Mouse (Mus musculus) right cerebral cortex, postnatal 4 days (tissue): ENCODE measurements around the gene Irf2bp2.

ENCODE experiments used
- DNase-seq: peaks from one replicate; pipeline ENCODE4 v3.0.0-alpha.2; 2022

Irf2bp2 gene

GRCm38 (mm10) chr8:126565231-126565781 lies 28.5 kb downstream of the Irf2bp2 start:
- DNase-seq: no peak

- DNase-seq: no peak
Observed at GRCm38 (mm10) chr8:126564551-126565154, 29.1 kb downstream of the Irf2bp2 start.

GRCm38 (mm10) chr8:126561316-126561841 lies 32.4 kb downstream of the Irf2bp2 start:
- DNase-seq: no peak

- DNase-seq: no peak
Observed at GRCm38 (mm10) chr8:126558400-126558953, 35.3 kb downstream of the Irf2bp2 start.

GRCm38 (mm10) chr8:126557403-126557802 lies 36.4 kb downstream of the Irf2bp2 start:
- DNase-seq: no peak

- no peak for DNase-seq
Observed at GRCm38 (mm10) chr8:126556691-126557090, 37.1 kb downstream of the Irf2bp2 start.

- no peak for DNase-seq
Observed at GRCm38 (mm10) chr8:126554741-126555140, 39.0 kb downstream of the Irf2bp2 start.

GRCm38 (mm10) chr8:126551871-126552270 lies 41.9 kb downstream of the Irf2bp2 start:
- no peak for DNase-seq

GRCm38 (mm10) chr8:126550944-126551357 lies 42.8 kb downstream of the Irf2bp2 start:
- DNase-seq: no peak

GRCm38 (mm10) chr8:126547841-126548240 lies 45.9 kb downstream of the Irf2bp2 start:
- no peak for DNase-seq

GRCm38 (mm10) chr8:126547361-126547760 lies 46.4 kb downstream of the Irf2bp2 start:
- no peak for DNase-seq

- DNase-seq: no peak
Observed at GRCm38 (mm10) chr8:126546480-126546879, 47.3 kb downstream of the Irf2bp2 start.

- DNase-seq: peak; percentile 30
Observed at GRCm38 (mm10) chr8:126543407-126543806, 50.4 kb downstream of the Irf2bp2 start.

- no peak for DNase-seq
Observed at GRCm38 (mm10) chr8:126542757-126543156, 51.0 kb downstream of the Irf2bp2 start.

- no peak for DNase-seq
Observed at GRCm38 (mm10) chr8:126542090-126542689, 51.6 kb downstream of the Irf2bp2 start.

GRCm38 (mm10) chr8:126540298-126540697 lies 53.5 kb downstream of the Irf2bp2 start:
- no peak for DNase-seq

- DNase-seq: peak; percentile 11
Observed at GRCm38 (mm10) chr8:126539355-126540093, 54.3 kb downstream of the Irf2bp2 start.

GRCm38 (mm10) chr8:126538648-126539354 lies 55.0 kb downstream of the Irf2bp2 start:
- peak; percentile 68 for DNase-seq
